Mouse (Mus musculus): ENCODE data around the gene Capn1.

Gene Capn1

GRCm38 (mm10) chr19:5990033-5990432 lies 25.7 kb downstream of the Capn1 start:
- in situ Hi-C loops (cut with MboI), result no loop called here

GRCm38 (mm10) chr19:5989585-5989984 lies 26.1 kb downstream of the Capn1 start:
- in situ Hi-C loops (cut with MboI), result no loop called here

GRCm38 (mm10) chr19:5988815-5989452 lies 26.8 kb downstream of the Capn1 start:
- in situ Hi-C loops (cut with MboI), result no loop called here

- in situ Hi-C loops (cut with MboI), result no loop called here
Measured at GRCm38 (mm10) chr19:5988027-5988814, 27.5 kb downstream of the Capn1 start.

GRCm38 (mm10) chr19:5986043-5986442 lies 29.7 kb downstream of the Capn1 start, which contains the start of gene Slc22a20:
Gene Slc22a20, minus strand, starts transcription at chr19:5986143.
- in situ Hi-C loops (cut with MboI), result no loop called here

GRCm38 (mm10) chr19:5980477-5980876 lies 35.2 kb downstream of the Capn1 start:
- in situ Hi-C loops (cut with MboI), result no loop called here

- in situ Hi-C loops (cut with MboI), result no loop called here
Measured at GRCm38 (mm10) chr19:5977717-5978116, 38.0 kb downstream of the Capn1 start.

GRCm38 (mm10) chr19:5975676-5976075 lies 40.0 kb downstream of the Capn1 start:
- in situ Hi-C loops (cut with MboI), result no loop called here

GRCm38 (mm10) chr19:5975112-5975511 lies 40.6 kb downstream of the Capn1 start:
- in situ Hi-C loops (cut with MboI), result no loop called here

- in situ Hi-C loops (cut with MboI), result loop anchor here (10.0 kb wide), 1 partner anchor 157 kb away; the partner anchor contains the start of gene Snx15
Measured at GRCm38 (mm10) chr19:5967664-5968063, 48.0 kb downstream of the Capn1 start.

- in situ Hi-C loops (cut with MboI), result loop anchor here (10.0 kb wide), 1 partner anchor 158 kb away; the partner anchor contains the start of gene Snx15
Measured at GRCm38 (mm10) chr19:5966786-5967185, 48.9 kb downstream of the Capn1 start.

- in situ Hi-C loops (cut with MboI), result loop anchor here (10.0 kb wide), 1 partner anchor 159 kb away; the partner anchor contains the start of gene Snx15
Measured at GRCm38 (mm10) chr19:5965910-5966309, 49.8 kb downstream of the Capn1 start.

GRCm38 (mm10) chr19:5965280-5965679 lies 50.4 kb downstream of the Capn1 start:
- in situ Hi-C loops (cut with MboI), result loop anchor here (10.0 kb wide), 1 partner anchor 160 kb away; the partner anchor contains the start of gene Snx15

- in situ Hi-C loops (cut with MboI), result loop anchor here (10.0 kb wide), 1 partner anchor 160 kb away; the partner anchor contains the start of gene Snx15
Measured at GRCm38 (mm10) chr19:5964804-5965203, 50.9 kb downstream of the Capn1 start.

- in situ Hi-C loops (cut with MboI), result loop anchor here (10.0 kb wide), 1 partner anchor 161 kb away; the partner anchor contains the start of gene Snx15
Measured at GRCm38 (mm10) chr19:5963883-5964562, 51.7 kb downstream of the Capn1 start, which contains the start of gene Pola2. Gene Pola2, minus strand, starts transcription at chr19:5964202.

GRCm38 (mm10) chr19:5962651-5963050 lies 53.0 kb downstream of the Capn1 start:
- in situ Hi-C loops (cut with MboI), result loop anchor here (10.0 kb wide), 1 partner anchor 162 kb away; the partner anchor contains the start of gene Snx15

GRCm38 (mm10) chr19:5957371-5957770 lies 58.3 kb downstream of the Capn1 start:
- in situ Hi-C loops (cut with MboI), result no loop called here

- in situ Hi-C loops (cut with MboI), result no loop called here
Measured at GRCm38 (mm10) chr19:5956685-5957084, 59.0 kb downstream of the Capn1 start.

GRCm38 (mm10) chr19:5955704-5956670 lies 59.7 kb downstream of the Capn1 start:
- in situ Hi-C loops (cut with MboI), result no loop called here

GRCm38 (mm10) chr19:5954936-5955335 lies 60.8 kb downstream of the Capn1 start:
- in situ Hi-C loops (cut with MboI), result no loop called here
